Mouse (Mus musculus): Measurements from ENCODE around the gene Bend4. TPM values are rescaled to one million over a fixed set of nuclear protein-coding genes. Genes with fewer than 3 reads are reported as not detected.

Bend4 gene
- total and polyA plus RNA-seq, 2 experiments, result 0.17 to 0.55 TPM

GRCm38 (mm10) chr5:67426011-67426410 lies 2.1 kb downstream of the Bend4 start:
- no peak overlapping the region for H3K9ac ChIP-seq (ENCODE audit: low read depth, low read length)
- 32% methylated on average over 5 of the region's 5 CpGs for WGBS
- H3K27ac ChIP-seq (replicated peaks; ENCODE audit: insufficient read depth, low read depth, low read length), result no peak overlapping the region
- DNase-seq (ENCODE audit: extremely low read depth, low read depth, low spot score), result no peak
- no peak for TF ChIP-seq POLR2A (IDR thresholded peaks at IDR 0.05; ENCODE audit: extremely low read depth, insufficient read depth, low read length)
- no peak for TF ChIP-seq CTCF (IDR thresholded peaks at IDR 0.05; ENCODE audit: low read depth, low read length)
- peaks cover 16% of the 10 kb centered on the region for H3K27me3 ChIP-seq (ENCODE audit: control insufficient read depth, insufficient read depth, low read length)
- H3K4me1 ChIP-seq (ENCODE audit: control insufficient read depth, insufficient read depth, low read length), result no peaks in the 10 kb centered on the region
- H3K4me3 ChIP-seq (ENCODE audit: insufficient read depth, low read depth, low read length), result no peak overlapping the region; the same call in 1 of the 2 replicates
- H3K36me3 ChIP-seq (ENCODE audit: control insufficient read depth, insufficient read depth, low read length), result no peaks in the 10 kb centered on the region
- H3K79me2 ChIP-seq (ENCODE audit: control insufficient read depth, insufficient read depth, low read length), result no peaks in the 10 kb centered on the region

- no peaks in the 10 kb centered on the region for H3K4me1 ChIP-seq (ENCODE audit: control insufficient read depth, insufficient read depth, low read length)
- 68% methylated on average over 3 of the region's 3 CpGs for WGBS
Observed at GRCm38 (mm10) chr5:67424636-67425035, 3.5 kb downstream of the Bend4 start.

GRCm38 (mm10) chr5:67423963-67424362 lies 4.1 kb downstream of the Bend4 start:
- TF ChIP-seq CTCF (IDR thresholded peaks at IDR 0.05; ENCODE audit: low read depth, low read length), result no peak
- no peak for TF ChIP-seq POLR2A (IDR thresholded peaks at IDR 0.05; ENCODE audit: extremely low read depth, insufficient read depth, low read length)
- WGBS, result 80% methylated on average over 2 of the region's 2 CpGs
- Histone ChIP-seq H3K4me1 (ENCODE audit: control insufficient read depth, insufficient read depth, low read length) (no peaks in the 10 kb centered on the region), H3K27me3 (ENCODE audit: control insufficient read depth, insufficient read depth, low read length) (peaks cover 16% of the 10 kb centered on the region), H3K27ac (replicated peaks; ENCODE audit: insufficient read depth, low read depth, low read length) (no peak overlapping the region), H3K9ac (ENCODE audit: low read depth, low read length) (no peak overlapping the region), H3K36me3 (ENCODE audit: control insufficient read depth, insufficient read depth, low read length) (no peaks in the 10 kb centered on the region), H3K4me3 (ENCODE audit: insufficient read depth, low read depth, low read length) (no peak overlapping the region), H3K79me2 (ENCODE audit: control insufficient read depth, insufficient read depth, low read length) (no peaks in the 10 kb centered on the region)
- no peak for DNase-seq (ENCODE audit: extremely low read depth, low read depth, low spot score)

More at GRCm38 (mm10) chr5:67424636-67425035, 3.5 kb downstream of the Bend4 start:
- Histone ChIP-seq H3K9ac (ENCODE audit: low read depth, low read length) (no peak overlapping the region), H3K27me3 (ENCODE audit: control insufficient read depth, insufficient read depth, low read length) (peaks cover 16% of the 10 kb centered on the region), H3K36me3 (ENCODE audit: control insufficient read depth, insufficient read depth, low read length) (no peaks in the 10 kb centered on the region), H3K27ac (replicated peaks; ENCODE audit: insufficient read depth, low read depth, low read length) (no peak overlapping the region), H3K79me2 (ENCODE audit: control insufficient read depth, insufficient read depth, low read length) (no peaks in the 10 kb centered on the region), H3K4me3 (ENCODE audit: insufficient read depth, low read depth, low read length) (no peak overlapping the region)
- TF ChIP-seq POLR2A (IDR thresholded peaks at IDR 0.05; ENCODE audit: extremely low read depth, insufficient read depth, low read length), result no peak
- no peak for DNase-seq (ENCODE audit: extremely low read depth, low read depth, low spot score)

GRCm38 (mm10) chr5:67423326-67423725 lies 4.8 kb downstream of the Bend4 start:
- no peak for DNase-seq (ENCODE audit: extremely low read depth, low read depth, low spot score)
- TF ChIP-seq POLR2A (IDR thresholded peaks at IDR 0.05; ENCODE audit: extremely low read depth, insufficient read depth, low read length) (no peak), CTCF (IDR thresholded peaks at IDR 0.05; ENCODE audit: low read depth, low read length) (no peak)
- no peak overlapping the region for H3K27ac ChIP-seq (replicated peaks; ENCODE audit: insufficient read depth, low read depth, low read length)
- no peaks in the 10 kb centered on the region for H3K79me2 ChIP-seq (ENCODE audit: control insufficient read depth, insufficient read depth, low read length)
- H3K4me1 ChIP-seq (ENCODE audit: control insufficient read depth, insufficient read depth, low read length), result no peaks in the 10 kb centered on the region
- peaks cover 12% of the 10 kb centered on the region for H3K27me3 ChIP-seq (ENCODE audit: control insufficient read depth, insufficient read depth, low read length)
- no peaks in the 10 kb centered on the region for H3K36me3 ChIP-seq (ENCODE audit: control insufficient read depth, insufficient read depth, low read length)
- H3K4me3 ChIP-seq (ENCODE audit: insufficient read depth, low read depth, low read length), result no peak overlapping the region
- no peak overlapping the region for H3K9ac ChIP-seq (ENCODE audit: low read depth, low read length)
- 91% methylated on average over 9 of the region's 9 CpGs for WGBS

GRCm38 (mm10) chr5:67419407-67419806 lies 8.7 kb downstream of the Bend4 start:
- no peaks in the 10 kb centered on the region for H3K79me2 ChIP-seq (ENCODE audit: control insufficient read depth, insufficient read depth, low read length)
- no peak for DNase-seq (ENCODE audit: extremely low read depth, low read depth, low spot score)
- WGBS, result 81% methylated on average over 4 of the region's 4 CpGs
- no peak overlapping the region for H3K4me3 ChIP-seq (ENCODE audit: insufficient read depth, low read depth, low read length)
- no peaks in the 10 kb centered on the region for H3K4me1 ChIP-seq (ENCODE audit: control insufficient read depth, insufficient read depth, low read length)
- TF ChIP-seq POLR2A (IDR thresholded peaks at IDR 0.05; ENCODE audit: extremely low read depth, insufficient read depth, low read length) (no peak), CTCF (IDR thresholded peaks at IDR 0.05; ENCODE audit: low read depth, low read length) (no peak)
- H3K27ac ChIP-seq (replicated peaks; ENCODE audit: insufficient read depth, low read depth, low read length), result no peak overlapping the region
- H3K9ac ChIP-seq (ENCODE audit: low read depth, low read length), result no peak overlapping the region
- no peaks in the 10 kb centered on the region for H3K27me3 ChIP-seq (ENCODE audit: control insufficient read depth, insufficient read depth, low read length)
- no peaks in the 10 kb centered on the region for H3K36me3 ChIP-seq (ENCODE audit: control insufficient read depth, insufficient read depth, low read length)

GRCm38 (mm10) chr5:67411475-67411874 lies 16.6 kb downstream of the Bend4 start:
- no peak overlapping the region for H3K9ac ChIP-seq (ENCODE audit: low read depth, low read length)
- TF ChIP-seq CTCF (IDR thresholded peaks at IDR 0.05; ENCODE audit: low read depth, low read length) (no peak), POLR2A (IDR thresholded peaks at IDR 0.05; ENCODE audit: extremely low read depth, insufficient read depth, low read length) (no peak)
- H3K27ac ChIP-seq (replicated peaks; ENCODE audit: insufficient read depth, low read depth, low read length), result no peak overlapping the region
- DNase-seq (ENCODE audit: extremely low read depth, low read depth, low spot score), result no peak
- no peak overlapping the region for H3K4me3 ChIP-seq (ENCODE audit: insufficient read depth, low read depth, low read length)
- no peaks in the 10 kb centered on the region for H3K4me1 ChIP-seq (ENCODE audit: control insufficient read depth, insufficient read depth, low read length)
- H3K27me3 ChIP-seq (ENCODE audit: control insufficient read depth, insufficient read depth, low read length), result no peaks in the 10 kb centered on the region
- no peaks in the 10 kb centered on the region for H3K36me3 ChIP-seq (ENCODE audit: control insufficient read depth, insufficient read depth, low read length)
- WGBS, result 71% methylated on average over 7 of the region's 7 CpGs
- H3K79me2 ChIP-seq (ENCODE audit: control insufficient read depth, insufficient read depth, low read length), result no peaks in the 10 kb centered on the region
